Mouse (Mus musculus) lung, adult 18-20 months (tissue): ENCODE measurements around the gene Bank1.
A peak's percentile ranks its signal among the peaks of the same experiment; 100 is the strongest.
"Not testable (repeated sequence)": the region's sequence is repeated elsewhere in the genome, so short reads cannot be mapped to it uniquely, and the experiment has no call there.

ENCODE experiments used
- DNase-seq, 2 experiments: peaks; one replicate each; pipeline ENCODE4 v3.0.0; 2022; ENCODE audit warnings: mixed read lengths in 2 of 2

The Bank1 gene

GRCm38 (mm10) chr3:136325783-136326182, at the start of gene Bank1:
TSS of gene Bank1 (minus strand) at chr3:136326066.
- DNase-seq = peak; percentile 52 to 66

- no peak for DNase-seq
Measured at GRCm38 (mm10) chr3:136369916-136370315, 44.0 kb upstream of the Bank1 start.

GRCm38 (mm10) chr3:136369466-136369865, 43.6 kb upstream of the Bank1 start:
- DNase-seq = no peak

- DNase-seq = no peak
Measured at GRCm38 (mm10) chr3:136368505-136368999, 42.7 kb upstream of the Bank1 start.

GRCm38 (mm10) chr3:136349690-136350089, 23.8 kb upstream of the Bank1 start:
- DNase-seq = no peak

GRCm38 (mm10) chr3:136348611-136349010, 22.7 kb upstream of the Bank1 start:
- DNase-seq = no peak

- DNase-seq = no peak
Measured at GRCm38 (mm10) chr3:136347277-136347676, 21.4 kb upstream of the Bank1 start.

GRCm38 (mm10) chr3:136341911-136342310, 16.0 kb upstream of the Bank1 start:
- DNase-seq = no peak

GRCm38 (mm10) chr3:136339896-136340295, 14.0 kb upstream of the Bank1 start:
- DNase-seq = no peak

- peak; percentile 12 to 19 for DNase-seq
Measured at GRCm38 (mm10) chr3:136331135-136331534, 5.3 kb upstream of the Bank1 start.

GRCm38 (mm10) chr3:136330043-136330442, 4.2 kb upstream of the Bank1 start:
- no peak for DNase-seq

- no peak for DNase-seq
Measured at GRCm38 (mm10) chr3:136329133-136329532, 3.3 kb upstream of the Bank1 start.

- DNase-seq = not testable (repeated sequence)
Measured at GRCm38 (mm10) chr3:136324716-136325115, 1.1 kb downstream of the Bank1 start.

- DNase-seq = no peak
Measured at GRCm38 (mm10) chr3:136321936-136322335, 3.9 kb downstream of the Bank1 start.

- DNase-seq = no peak
Measured at GRCm38 (mm10) chr3:136308487-136308886, 17.4 kb downstream of the Bank1 start.

GRCm38 (mm10) chr3:136306564-136307158, 19.2 kb downstream of the Bank1 start:
- no peak for DNase-seq

- DNase-seq = no peak
Measured at GRCm38 (mm10) chr3:136302541-136302940, 23.3 kb downstream of the Bank1 start.

- not testable (repeated sequence) for DNase-seq
Measured at GRCm38 (mm10) chr3:136300810-136301209, 25.1 kb downstream of the Bank1 start.

GRCm38 (mm10) chr3:136297355-136297754, 28.5 kb downstream of the Bank1 start:
- DNase-seq = no peak

- no peak for DNase-seq
Measured at GRCm38 (mm10) chr3:136295250-136295649, 30.6 kb downstream of the Bank1 start.

GRCm38 (mm10) chr3:136287883-136288282, 38.0 kb downstream of the Bank1 start:
- no peak for DNase-seq

- DNase-seq = no peak
Measured at GRCm38 (mm10) chr3:136264969-136265595, 60.8 kb downstream of the Bank1 start.

GRCm38 (mm10) chr3:136257761-136258160, 68.1 kb downstream of the Bank1 start:
- DNase-seq = no peak

GRCm38 (mm10) chr3:136254713-136255112, 71.2 kb downstream of the Bank1 start:
- DNase-seq = no peak

- DNase-seq = no peak
Measured at GRCm38 (mm10) chr3:136252820-136253219, 73.0 kb downstream of the Bank1 start.
